Mouse (Mus musculus) cerebellum, adult 11 months (tissue): ENCODE measurements around the gene Commd9.

Source experiments
- DNase-seq: peaks from one replicate; pipeline ENCODE4 v3.0.0; 2022

Commd9 gene

DNA sequence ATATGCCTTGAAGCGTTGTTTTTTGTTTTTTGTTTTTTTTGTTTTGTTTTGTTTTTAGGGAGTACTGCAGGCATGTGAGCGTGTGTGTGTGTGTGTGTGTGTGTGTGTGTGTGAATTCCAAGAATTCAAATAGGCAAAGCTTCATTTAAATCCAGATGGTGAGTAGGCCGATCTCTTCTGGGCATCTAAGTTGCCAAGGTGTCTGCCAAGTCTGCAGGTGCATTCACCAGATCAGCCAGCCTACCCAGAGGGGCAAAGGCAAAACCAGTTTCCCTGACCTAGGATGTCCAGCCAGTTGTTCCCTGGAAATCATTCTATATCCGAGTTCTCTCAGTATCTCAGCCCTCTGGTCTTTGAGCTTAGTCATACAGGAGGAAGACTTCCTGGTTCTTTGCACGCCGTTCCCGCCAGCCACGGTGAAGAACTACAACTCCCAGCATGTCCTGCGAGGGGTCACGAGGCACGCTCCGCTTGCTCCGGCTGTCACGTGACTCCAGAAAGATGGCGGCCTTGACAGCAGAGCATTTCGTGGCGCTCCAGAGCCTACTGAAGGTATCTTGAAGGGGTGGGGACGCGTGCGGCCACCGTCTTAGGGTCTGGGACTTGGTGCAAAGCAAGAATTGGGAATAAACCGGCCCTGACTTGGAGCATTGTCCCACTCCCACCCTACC is at the start of gene Commd9:
Gene Commd9, plus strand, starts transcription at position 480 of the 671 bp plus-strand sequence.
- DNase-seq = peak; percentile 88

DNA sequence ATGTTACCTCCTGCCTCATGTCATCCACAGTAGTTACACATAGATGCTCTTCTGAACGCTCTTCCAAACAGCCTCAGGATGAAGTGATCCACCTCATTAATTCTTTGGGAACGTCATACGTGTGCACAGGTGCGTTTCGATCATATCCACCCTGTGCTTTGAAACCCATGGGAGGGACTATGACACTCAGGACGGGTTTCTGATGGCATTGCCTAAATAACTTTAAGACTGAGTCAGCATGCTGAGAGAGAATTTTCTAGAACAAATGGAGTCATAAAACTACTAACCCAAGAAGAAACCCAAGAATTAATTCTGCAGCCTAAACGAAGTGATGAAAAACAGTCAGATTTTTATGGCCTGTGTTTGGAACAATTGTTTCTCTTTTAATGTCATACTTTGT is 43.3 kb upstream of the Commd9 start:
- DNase-seq = no peak

DNA sequence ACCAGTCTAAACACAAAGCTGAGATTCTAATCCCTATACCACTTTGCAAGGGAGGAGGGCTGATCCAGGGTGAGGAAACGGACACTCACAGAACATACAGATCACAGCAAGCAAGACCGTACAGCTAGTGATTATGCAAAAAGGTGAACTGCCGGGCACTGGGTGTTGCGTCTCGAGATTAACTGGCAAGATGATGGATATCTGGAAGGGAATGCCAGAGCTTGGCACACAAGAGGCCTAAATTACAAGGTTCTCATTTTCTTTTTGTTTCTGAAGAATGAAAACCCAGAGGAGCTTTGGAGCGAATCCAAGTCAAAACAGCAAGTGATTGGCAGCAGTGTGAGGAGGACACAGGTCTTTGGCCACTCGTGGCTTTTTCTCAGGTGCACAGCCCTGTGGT is 31.3 kb upstream of the Commd9 start:
- no peak for DNase-seq

DNA sequence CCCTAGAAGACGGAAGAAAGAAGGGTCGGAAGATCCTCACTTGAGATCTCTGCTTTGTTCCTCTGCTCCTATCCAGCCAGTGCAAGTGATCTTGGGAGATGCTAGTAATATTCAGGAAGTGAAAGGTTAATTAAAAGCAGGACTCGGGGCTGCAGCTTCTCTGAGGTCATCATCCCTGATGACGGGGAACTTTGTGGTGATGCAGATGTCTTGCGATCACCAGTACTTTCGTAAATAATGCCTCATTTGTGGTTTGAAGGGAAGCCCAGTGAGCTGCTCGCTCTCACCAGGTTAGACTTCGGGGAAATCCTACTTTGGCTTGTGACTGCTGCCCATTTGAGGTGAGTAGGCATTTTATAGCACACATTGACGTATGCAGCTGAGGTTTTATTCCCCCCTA is 29.9 kb upstream of the Commd9 start:
- no peak for DNase-seq

DNA sequence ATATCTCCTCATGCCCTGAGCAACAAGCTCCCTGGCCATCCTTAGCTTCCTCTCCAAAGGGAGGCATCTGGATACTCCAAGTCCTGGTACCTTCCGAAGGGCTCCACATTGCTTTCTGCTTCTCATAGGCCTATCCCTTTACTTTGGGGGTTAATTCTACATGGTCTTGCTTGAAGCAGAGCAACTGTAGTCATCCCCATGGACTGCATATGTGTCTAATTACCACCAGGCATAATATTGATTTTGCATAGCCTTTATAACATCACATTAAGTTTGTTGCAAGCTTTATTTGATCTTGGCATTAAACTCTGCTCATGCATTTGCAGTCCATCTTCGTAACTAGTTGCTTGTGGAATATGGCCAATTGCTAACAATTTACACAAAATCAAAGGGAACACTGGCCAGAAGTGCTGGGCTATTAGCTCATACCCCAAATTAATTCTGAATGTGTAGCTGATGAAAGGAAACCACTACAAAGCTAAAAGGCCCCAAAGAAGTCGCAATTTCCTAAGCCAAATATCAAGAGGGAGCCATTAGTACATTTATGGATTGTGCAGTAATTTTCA is 25.0 kb upstream of the Commd9 start:
- DNase-seq = no peak

DNA sequence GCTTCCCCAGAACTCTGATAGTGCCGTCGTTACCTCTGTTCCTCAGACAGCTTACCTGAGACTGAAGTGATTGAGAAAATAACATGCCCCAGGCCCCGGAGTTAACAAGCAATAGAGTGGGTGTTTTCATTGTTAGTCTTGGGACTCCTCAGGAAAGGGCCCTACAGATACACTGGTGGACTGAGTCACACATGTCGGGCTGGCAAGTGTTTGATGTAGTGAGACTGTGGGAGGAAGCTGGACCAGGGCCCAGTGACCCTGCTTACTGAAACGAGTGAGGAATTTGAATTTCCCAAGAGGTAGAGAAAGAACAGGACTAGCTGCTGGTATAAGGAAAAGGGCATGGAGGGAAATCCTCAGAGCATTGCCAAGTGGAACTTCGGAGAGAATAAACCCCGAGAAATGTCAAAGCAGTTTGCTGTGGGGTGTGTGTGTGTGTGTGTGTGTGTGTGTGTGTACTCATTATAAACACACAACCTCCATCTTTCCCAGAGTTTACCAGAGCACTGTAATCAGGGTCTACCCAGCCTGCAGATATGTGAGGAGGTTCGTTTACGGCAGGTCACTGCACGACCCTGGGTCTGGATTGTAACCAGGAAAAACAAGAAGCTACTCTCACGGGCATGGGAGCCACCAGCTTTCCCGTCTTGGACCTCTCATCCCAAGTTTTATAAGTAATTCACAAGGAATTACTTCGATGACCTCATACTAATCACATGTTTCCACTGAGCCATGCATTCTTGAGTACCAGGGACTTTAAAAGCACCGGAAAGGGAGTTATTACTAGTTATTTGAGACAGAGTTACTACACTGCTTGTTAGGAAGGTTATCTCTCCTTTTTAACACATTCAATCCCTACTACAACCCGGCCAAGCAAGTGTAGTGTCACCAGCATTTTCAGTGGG is 23.6 kb upstream of the Commd9 start:
- no peak for DNase-seq

DNA sequence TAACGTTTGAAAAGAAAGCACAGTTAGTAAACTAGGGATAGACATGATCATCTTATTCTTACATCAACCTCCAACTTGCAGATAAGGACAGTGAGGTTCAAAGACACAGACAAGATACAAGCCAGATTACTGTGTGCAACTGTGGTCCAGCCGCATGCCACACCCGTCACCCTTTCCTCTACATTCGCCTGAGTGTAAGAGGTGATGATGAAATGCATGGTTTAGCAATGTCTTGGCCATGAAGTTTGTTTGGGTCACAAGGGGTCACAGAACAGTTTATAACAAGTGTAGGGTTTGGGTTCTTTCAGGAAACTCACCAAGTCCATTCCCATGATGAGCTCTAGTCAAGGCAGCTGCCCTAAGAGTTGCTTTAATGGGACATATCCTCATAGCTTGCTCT is 17.4 kb upstream of the Commd9 start:
- DNase-seq = no peak

DNA sequence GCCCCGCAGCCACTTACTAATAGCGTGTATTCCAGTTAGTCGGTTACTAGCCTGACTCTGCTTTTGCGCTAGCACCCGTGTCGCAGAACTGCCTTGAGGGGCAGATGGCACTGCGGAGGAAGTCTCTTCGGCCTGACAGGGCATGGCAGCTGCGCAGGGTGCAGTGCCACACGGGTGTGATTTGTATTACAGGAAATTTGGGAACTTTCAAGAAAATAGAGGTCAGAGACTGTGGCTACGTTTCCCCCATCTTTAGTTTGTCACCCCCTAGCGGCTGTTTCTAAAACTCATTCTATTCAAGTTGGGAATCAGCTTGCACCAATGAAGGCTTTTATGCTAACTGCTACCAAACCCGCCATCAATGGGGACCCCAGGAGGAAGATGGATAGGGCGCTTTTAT is 14.9 kb upstream of the Commd9 start:
- no peak for DNase-seq

DNA sequence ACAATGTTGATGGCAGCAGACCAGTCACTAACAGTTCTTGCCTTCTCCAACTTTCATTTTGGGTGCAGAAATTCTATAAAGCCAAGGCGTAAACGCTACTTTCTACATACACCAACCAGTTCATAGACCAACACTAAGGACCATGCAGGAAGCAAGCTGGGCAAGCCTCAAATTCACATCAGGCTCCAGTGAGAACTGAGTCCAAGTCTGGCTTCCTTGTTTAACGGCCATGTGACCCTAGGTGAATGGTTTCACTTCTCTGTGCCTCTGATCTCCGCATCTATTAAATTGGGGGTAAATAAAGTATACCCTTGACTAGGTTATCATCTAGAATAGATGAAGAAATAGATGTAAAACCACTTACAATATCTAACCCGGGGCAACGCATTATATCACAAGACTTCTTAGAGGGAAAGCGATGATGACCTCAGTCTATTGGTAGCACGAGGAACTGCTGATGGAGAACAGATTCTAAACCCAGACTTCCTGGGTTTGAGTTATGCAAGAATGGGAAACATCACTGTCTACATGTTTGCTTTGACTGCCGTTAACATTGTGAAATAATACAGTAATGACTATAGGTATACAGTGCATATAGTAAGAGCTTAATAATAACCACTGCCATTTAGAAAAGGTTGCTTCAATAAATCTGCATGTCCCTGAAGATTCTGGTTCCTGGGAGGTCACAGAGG is 4.4 kb upstream of the Commd9 start:
- no peak for DNase-seq

DNA sequence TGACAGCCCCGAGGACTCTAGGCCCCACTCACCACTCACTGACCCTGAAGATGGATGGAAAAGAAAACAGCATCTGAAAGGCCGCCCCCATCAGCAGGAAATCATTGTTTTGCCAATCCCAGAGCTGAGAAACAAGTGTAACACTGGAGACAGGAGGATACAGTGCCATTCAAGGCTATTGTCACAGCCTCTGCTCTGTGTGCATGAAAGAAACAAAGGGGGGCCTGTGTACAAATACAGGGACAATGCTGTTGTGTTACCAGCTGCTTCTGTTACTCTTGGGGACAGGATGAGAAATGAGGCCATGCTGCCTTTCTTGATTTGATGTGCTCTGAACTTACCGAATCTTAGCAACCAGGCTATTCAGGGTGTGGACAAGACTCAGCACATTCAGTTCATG is 3.0 kb upstream of the Commd9 start, which contains the start of gene Prr5l:
Gene Prr5l, minus strand, starts transcription at position 30 of the 400 bp plus-strand sequence.
- no peak for DNase-seq

DNA sequence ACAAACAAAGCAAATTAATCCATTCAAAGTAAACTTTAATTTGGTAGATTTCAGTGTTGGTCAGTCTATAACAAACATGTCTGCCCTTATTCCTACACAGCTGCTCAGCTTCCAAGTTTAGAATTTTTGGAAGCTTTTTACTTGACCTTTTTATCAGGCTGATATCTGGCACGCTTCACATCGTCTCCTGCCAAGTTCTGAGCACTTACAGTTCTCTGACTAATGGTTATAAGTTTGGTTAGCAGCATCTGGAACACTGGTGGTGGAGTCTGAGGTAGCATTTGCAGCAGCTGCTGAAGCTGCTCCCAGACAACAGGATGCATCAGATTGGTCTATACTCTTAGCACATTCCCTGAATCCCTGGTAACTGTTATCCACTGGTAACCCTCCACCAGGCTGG is 1.8 kb upstream of the Commd9 start:
- DNase-seq = no peak

DNA sequence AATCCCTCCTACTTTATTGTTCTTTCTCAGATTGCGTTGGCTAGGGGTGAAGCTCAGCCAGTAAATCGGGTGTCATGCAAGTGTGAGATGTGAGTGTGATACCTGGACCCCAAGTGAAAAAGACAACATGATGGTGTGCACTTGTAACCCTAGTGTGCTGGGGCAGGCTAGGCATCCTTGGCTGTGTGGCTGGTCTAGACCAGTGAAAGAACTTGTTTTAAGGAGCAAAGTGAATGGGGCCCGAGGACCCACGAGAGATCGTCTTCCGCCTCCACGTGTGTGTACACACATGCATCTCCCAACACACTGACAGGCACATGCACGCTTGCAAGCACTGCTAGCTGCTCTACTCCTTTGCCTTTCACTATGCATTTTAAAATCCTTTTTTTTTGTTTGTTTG is 2.8 kb downstream of the Commd9 start:
- DNase-seq = no peak

DNA sequence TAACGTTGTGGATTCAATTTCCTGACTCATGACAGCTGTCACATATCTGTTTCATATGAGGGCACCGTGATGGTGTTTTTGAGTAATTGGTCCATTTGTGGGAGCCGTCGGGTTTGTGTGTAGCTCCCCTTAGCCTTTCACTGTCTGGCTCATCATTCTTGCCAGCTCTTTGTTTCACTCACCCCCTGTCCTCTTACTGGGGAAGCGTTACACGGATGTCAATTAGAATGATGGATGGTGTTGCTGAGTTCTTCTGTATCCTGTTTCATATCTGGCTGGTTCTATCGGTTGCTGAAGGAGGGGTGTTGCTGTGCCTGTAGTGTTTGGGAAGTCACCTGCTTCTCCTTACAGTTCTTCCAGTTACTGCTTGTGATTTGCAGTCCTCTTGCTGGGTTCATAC is 5.1 kb downstream of the Commd9 start:
- DNase-seq = no peak

DNA sequence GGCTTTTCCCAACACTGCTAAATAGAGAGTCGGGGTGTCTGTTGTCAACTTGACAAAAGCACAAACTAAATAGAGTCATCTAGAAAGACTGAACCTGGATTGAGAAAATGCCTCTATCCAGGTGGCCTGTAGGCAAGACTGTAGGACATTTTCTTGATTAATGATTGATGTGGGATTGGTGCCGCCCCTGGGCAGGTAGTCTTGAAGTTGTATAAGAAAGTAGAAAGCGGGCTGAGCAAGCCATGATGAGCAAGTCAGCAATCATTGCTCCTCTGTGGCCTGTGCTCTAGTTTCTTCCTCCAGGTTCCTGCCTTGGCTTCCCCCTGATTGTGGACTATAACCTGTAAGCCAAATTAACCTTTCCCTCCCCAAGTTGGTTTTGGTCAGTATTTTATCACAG is 8.1 kb downstream of the Commd9 start:
- DNase-seq = no peak

DNA sequence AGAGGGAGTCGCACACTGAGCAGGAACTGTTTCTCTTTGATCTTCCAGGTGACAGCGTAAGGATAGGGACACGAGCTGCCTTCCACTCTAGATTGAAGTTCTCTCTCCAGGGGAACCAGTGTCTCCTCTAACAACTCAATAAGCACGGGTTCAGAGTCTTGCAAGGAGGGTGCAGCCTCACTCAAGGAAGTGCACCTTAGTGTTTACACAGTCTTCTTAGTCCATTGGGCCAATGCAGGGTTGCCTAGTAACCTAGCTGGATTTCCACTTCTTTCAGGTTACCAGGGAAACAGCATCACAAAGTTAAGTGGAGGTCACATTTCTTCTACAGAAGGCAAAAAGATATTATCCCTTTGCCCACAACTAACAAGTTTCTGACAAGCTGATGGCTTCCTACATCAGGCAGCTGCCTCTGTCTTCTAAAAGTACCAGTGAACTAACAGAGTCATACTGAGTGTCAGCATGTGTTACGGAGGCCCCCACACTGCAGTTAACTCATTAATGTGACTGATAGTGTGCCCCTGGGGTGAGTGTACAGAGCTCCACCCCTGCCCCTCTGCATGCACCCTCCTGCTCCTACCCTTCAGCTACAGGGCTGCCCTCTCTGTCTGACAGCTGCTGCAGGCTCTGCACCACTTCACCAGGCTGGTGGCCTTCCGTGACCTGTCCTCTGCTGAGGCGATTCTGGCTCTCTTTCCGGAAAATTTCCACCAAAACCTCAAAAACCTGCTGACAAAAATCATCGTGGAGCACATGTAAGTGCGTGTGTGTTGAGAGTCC is 10.6 kb downstream of the Commd9 start:
- DNase-seq = no peak

DNA sequence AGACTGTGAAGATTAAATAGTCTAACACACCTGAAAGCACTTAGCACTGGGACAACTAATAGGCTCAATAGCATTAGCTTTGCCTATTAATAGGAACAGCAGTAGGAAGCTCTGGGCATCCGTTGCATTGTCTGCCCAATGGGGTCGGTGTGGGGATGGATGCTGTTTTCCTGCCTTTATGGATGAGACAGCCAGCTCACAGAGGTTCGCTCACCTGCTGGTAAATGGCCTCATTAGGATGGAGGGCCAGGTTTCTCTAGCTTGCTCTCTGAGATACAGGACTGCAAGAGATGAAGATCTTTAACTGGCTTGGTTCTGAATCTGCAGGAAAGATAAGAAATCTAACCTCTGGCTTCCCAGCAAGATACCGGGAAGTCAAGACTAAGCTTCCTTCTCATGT is 16.1 kb downstream of the Commd9 start:
- DNase-seq = no peak

DNA sequence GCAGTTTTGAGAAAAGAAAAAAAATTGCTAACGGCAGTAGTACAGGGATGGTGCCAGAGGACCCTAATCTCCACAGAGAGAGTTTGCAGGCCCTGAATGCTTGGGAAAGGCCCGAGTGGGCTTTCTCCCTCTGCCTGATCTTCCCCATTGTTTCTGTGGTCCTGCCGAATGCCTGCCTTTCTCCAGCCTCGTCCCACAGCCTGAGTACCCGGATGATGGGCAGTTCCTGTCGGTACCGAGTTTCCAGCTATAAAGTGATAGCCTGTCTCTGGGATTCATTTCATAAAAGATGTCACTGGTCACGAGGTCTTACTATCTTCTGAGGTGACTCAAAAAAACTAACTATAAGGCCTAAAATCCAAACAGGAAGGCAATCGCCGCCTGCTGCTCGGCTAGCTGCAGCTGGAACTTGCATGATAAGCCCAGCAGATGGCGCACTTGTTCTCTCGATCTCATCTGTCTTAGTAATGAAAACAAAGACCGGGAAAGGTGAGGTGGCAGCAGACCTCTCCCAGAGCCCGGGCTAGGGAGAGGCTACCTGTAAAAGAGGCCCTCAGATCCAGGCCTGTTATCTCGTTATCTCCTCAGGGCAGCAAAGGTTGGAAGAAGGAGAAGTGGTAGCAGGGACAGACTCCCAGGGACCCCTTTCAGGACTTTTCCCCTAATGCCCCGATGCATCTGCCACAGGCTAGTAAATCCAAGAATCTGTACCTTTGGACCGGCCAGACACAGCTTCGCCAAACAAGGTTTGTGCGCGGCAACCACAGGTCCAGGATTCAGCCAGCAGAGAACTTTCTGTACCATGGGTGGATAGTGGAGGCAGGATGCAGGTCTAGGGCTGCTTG is 19.7 kb downstream of the Commd9 start:
- peak; percentile 87 for DNase-seq

DNA sequence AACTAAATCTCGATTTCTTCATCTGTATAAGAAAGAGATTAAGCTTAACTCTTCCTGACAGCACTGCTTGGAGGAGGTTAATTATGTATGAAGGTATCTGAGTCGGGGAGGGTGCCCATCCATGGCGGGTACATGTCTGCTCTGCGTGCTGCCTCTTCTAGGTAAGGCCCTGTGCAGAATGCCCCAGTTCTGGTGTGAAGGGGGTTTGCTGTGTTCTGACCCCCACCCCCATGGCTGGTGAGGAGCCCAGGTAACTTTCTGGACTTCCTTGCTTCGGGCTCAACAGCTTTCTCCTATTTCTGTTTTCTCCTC is 20.3 kb downstream of the Commd9 start:
- peak; percentile 44 for DNase-seq

DNA sequence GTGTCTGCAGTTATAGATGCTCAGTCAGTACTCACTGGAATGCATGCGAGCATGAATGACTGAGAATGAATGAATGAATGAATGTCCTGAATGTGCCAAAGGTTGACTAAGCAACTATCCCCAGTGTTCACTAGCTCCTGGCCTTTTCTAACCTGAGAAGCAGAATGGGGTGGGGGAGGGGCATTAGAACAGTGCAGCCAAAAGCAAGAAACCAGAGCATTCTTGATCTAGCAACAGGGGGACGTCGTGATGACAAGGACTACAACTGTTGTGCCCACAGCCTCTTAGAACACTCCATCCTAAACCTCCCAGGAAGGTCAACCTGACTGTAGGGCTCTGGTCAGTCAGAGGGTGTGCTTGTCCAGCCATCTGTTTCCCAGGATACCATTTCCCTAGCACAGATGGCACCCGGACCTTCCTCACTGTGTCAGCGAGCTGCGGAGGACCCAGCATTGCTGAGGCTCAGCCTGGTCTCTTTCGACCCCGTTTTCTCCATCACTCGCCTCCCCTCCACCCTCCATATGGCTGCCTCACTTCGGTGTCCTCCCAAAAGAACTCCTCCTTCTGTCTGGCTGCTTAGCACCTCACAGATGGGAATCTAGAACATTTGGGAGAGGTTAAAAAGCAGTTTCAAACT is 21.5 kb downstream of the Commd9 start:
- peak; percentile 94 for DNase-seq

DNA sequence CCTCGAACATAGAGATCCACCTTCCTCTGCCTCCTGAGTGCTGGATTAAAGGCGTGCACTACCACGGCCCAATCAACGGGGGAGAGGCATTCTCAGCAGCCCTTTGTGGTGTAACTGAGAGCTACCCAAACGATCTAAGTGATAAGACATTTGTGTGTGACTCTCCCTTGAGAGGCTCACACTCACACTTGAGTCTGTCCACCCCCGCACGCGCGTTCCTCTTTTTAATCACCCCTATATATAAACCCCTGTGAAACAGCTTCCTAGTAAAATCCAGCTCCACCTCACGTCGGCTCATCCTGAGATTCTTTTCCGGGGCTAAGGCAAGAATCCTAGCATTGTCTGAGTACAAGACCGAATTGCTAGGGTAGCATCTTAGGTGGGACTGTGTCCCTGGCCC is 22.7 kb downstream of the Commd9 start:
- DNase-seq = no peak
